Mouse (Mus musculus) left cerebral cortex, adult 11 months (tissue): ENCODE measurements around the gene Olfr406.

Experiments
- DNase-seq: peaks from one replicate; pipeline ENCODE4 v3.0.0; 2022; ENCODE audit warnings: low spot score

The Olfr406 gene

GRCm38 (mm10) chr11:74259508-74259907, at the start of gene Olfr406:
TSS of gene Olfr406 (plus strand) at chr11:74259808.
- DNase-seq, result no peak

DNA sequence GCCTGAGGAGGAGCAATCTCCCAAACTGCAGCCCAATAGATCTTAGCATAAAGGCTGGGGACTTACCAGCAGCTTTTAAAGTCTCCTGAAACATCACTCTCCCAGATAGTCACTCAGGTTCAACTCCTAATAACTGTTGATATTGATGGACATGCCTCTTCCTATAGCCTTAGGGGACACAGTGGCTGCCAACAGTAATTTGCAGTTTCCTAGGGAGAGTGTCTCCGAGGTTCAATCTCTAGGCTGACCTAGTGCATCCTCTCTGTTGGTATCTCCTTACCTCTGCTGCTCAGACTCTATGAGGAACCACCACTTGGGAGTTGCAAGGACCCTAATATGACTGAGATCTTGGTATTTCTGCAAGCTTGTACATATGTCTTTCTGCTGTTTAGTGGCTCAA, 48.3 kb upstream of the Olfr406 start, which contains the start of gene Olfr43:
Olfr43 (minus strand) TSS at position 101 of the 400 bp plus-strand sequence.
- no peak for DNase-seq

- DNase-seq, result no peak
Observed at GRCm38 (mm10) chr11:74241201-74241600, 18.4 kb upstream of the Olfr406 start.

DNA sequence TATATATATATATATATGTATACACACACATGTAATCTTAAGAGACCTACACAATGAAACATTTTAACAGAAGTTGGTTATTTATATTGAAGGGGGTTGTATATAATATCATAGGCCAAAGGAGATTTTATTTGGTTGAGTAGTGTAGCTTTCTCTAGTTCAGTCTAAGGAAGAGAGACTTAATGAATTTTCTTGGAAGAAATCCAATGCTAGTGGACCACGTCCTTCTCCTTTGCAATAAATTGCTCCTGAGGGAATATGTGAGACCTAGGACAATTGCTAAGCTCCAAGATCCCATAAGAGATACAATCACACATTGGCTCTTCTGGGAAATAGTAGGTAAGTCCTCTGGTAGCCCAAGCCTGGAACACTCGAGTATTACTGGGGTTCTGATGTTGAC, 23.8 kb downstream of the Olfr406 start, which contains the start of gene Olfr59:
Olfr59 (plus strand) TSS at position 301 of the 400 bp plus-strand sequence.
- DNase-seq, result no peak

DNA sequence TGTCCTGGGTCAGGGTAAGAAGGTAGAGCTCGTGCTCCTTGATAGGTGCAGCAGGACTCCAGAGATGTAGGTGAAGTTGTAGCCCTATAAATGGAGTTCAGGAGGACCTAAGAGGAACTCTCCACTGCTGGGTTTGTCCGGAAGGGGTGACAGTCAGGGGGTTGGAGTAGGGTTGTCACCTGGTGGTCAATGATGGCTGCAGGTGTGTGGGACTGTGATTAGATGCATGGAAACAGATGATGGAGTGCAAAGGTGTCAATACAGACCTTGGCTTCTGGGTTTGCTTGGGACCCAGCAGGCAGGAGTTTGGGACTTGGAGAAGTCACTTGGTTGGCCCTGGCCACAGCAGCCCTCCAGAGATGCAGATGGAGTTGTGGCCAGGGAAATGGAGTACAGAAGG, 27.6 kb downstream of the Olfr406 start:
- DNase-seq, result no peak
